Mouse (Mus musculus): ENCODE data around the gene Il2rg. TPM values are rescaled to one million over a fixed set of nuclear protein-coding genes. Genes with fewer than 3 reads are reported as not detected.

The Il2rg gene
- total and polyA plus RNA-seq, 3 experiments: 82.6 to 294 (median 88.0) TPM

DNA sequence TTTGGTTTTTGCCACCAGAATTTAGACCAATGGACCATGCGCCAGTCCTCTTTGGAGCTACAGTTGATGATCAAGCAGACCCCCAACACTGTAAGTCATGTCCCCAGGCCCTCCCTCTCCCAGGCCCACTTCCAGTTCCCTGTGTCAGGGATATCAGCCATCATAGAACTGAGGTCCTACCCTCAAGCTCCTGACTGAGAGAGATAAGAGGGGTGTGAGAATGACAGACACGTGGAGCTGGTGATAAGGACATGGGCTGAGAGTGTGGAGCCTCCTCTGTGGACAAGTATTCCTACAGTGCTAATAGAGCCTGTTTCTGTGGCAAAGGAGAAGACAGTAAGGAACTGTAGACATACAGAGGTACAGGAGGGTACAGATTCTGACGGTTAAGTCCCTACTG lies 19.5 kb upstream of the Il2rg start:
- Histone ChIP-seq H3K27ac (ENCODE audit: insufficient read depth, low read depth) (no peak overlapping the region), H3K79me2 (replicated peaks; ENCODE audit: control insufficient read depth, extremely low read depth, insufficient read depth, poor library complexity, severe bottlenecking) (no peaks in the 10 kb centered on the region), H3K9me3 (replicated peaks; ENCODE audit: low read length) (no peaks in the 10 kb centered on the region), H3K9ac (ENCODE audit: insufficient read depth, low read depth) (no peak overlapping the region), H3K4me3 (replicated peaks in 1 of 3; ENCODE audit: low read depth in 2 of 3, low read length in 2 of 3, poor library complexity in 1 of 3) (no peak overlapping the region), H3K4me1 (ENCODE audit: control insufficient read depth in 1 of 2, insufficient read depth in 2 of 2) (no peaks in the 10 kb centered on the region), H3K36me3 (replicated peaks in 1 of 2; ENCODE audit: control insufficient read depth in 1 of 2, insufficient read depth in 1 of 2, low read length in 1 of 2) (peaks cover 79 to 98% of the 10 kb centered on the region in 2 experiments), H3K27me3 (replicated peaks) (no peaks in the 10 kb centered on the region), H3K4me2 (ENCODE audit: insufficient read depth, low read depth, poor library complexity, severe bottlenecking) (no peak overlapping the region)
- no peak for DNase-seq (ENCODE audit: extremely low read depth)
- TF ChIP-seq BHLHE40 (IDR thresholded peaks at IDR 0.05; ENCODE audit: low read depth, low read length): no peak
- TF ChIP-seq ZC3H11A (IDR thresholded peaks at IDR 0.05; ENCODE audit: low read depth, low read length): no peak
- no peak for TF ChIP-seq JUN (IDR thresholded peaks at IDR 0.05; ENCODE audit: insufficient read depth, low read depth, low read length)
- no peak for TF ChIP-seq MXI1 (IDR thresholded peaks at IDR 0.05; ENCODE audit: low read depth, low read length)
- no peak for TF ChIP-seq ZNF384 (IDR thresholded peaks at IDR 0.05; ENCODE audit: low read depth, low read length)
- no peak for TF ChIP-seq NELFE (IDR thresholded peaks at IDR 0.05; ENCODE audit: low read depth, low read length)
- TF ChIP-seq RAD21 (IDR thresholded peaks at IDR 0.05; ENCODE audit: low read depth, low read length): no peak
- TF ChIP-seq ELF1 (IDR thresholded peaks at IDR 0.05; ENCODE audit: low read depth, low read length): no peak
- no peak for TF ChIP-seq MEF2A (IDR thresholded peaks at IDR 0.05; ENCODE audit: borderline replicate concordance, low read depth, low read length)
- TF ChIP-seq HCFC1 (IDR thresholded peaks at IDR 0.05; ENCODE audit: low read depth, low read length): no peak
- TF ChIP-seq USF2 (conservative IDR thresholded peaks at IDR 0.05; ENCODE audit: low read depth, low read length): no peak
- no peak for TF ChIP-seq CHD1 (IDR thresholded peaks at IDR 0.05; ENCODE audit: low read depth, low read length)
- no peak for TF ChIP-seq TBP (conservative IDR thresholded peaks at IDR 0.05; ENCODE audit: low read depth, low read length)
- no peak for TF ChIP-seq EP300 (IDR thresholded peaks at IDR 0.05; ENCODE audit: low read length)
- no peak for TF ChIP-seq ZKSCAN1 (IDR thresholded peaks at IDR 0.05; ENCODE audit: borderline replicate concordance, low read depth, low read length)
- no peak for TF ChIP-seq TCF12 (IDR thresholded peaks at IDR 0.05; ENCODE audit: low read depth, low read length)
- TF ChIP-seq POLR2A (IDR thresholded peaks at IDR 0.05; ENCODE audit: low read depth, low read length): no peak
- no peak for TF ChIP-seq ETS1 (conservative IDR thresholded peaks at IDR 0.05; ENCODE audit: low read depth, low read length)
- TF ChIP-seq IRF4 (IDR thresholded peaks at IDR 0.05; ENCODE audit: low read depth, low read length): no peak
- no peak for TF ChIP-seq KAT2A (IDR thresholded peaks at IDR 0.05; ENCODE audit: insufficient replicate concordance, low read length)
- dilution Hi-C loops (cut with MboI; ENCODE audit: extremely low pct_ligation_motif_present, extremely low pct_unique_long_range_greater_than_20kb, low sequenced_read_pairs): no loop called here
- in situ Hi-C loops (cut with MboI; ENCODE audit: low pct_ligation_motif_present, low pct_unique_long_range_greater_than_20kb, low sequenced_read_pairs): loop anchor here (25.0 kb wide), 1 partner anchor 150 kb away; no protein-coding TSS in a partner anchor

DNA sequence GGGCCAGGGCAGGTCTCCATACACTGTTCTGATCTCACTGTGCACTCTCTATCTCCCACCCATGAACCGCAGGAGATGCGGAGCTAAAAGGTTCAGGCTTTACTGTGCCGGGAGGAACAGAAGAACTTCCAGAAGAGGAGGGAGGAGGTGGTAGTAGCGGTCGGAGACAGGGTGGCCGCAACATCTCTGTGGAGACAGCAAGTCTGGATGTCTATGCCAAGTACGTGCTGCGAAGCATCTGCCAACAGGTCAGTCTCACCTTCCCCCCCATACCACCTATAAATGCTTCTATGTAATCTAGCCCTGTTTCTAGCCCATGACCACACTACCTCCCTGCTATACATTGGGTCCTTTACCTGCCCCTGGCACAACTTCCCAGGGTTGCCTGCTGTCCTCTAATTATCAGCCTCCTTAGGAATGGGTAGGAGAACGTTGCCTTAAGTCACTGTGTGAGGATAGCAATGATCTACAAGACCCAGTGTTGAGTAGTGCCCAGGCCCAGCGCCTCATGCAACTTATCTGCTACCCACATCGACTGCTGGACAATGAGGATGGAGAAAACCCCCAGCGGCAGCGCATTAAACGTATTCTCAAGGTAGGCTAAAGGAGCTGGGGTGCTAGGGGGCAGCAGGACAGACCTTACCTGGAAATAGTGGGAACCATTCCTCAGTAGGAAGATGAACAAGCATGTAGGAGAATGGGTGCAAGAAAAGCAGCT lies 18.1 kb upstream of the Il2rg start:
- H3K4me1 ChIP-seq (ENCODE audit: control insufficient read depth in 1 of 2, insufficient read depth in 2 of 2): no peaks in the 10 kb centered on the region
- in situ Hi-C loops (cut with MboI; ENCODE audit: low pct_ligation_motif_present, low pct_unique_long_range_greater_than_20kb, low sequenced_read_pairs): loop anchor here (25.0 kb wide), 1 partner anchor 149 kb away; no protein-coding TSS in a partner anchor
- no peak overlapping the region for H3K4me2 ChIP-seq (ENCODE audit: insufficient read depth, low read depth, poor library complexity, severe bottlenecking)
- no peaks in the 10 kb centered on the region for H3K27me3 ChIP-seq (replicated peaks)
- TF ChIP-seq MAZ (IDR thresholded peaks at IDR 0.05; ENCODE audit: low read depth, low read length): no peak
- TF ChIP-seq EP300 (IDR thresholded peaks at IDR 0.05; ENCODE audit: low read length): no peak
- no peak for TF ChIP-seq POLR2AphosphoS2 (IDR thresholded peaks at IDR 0.05; ENCODE audit: low read depth, low read length)
- TF ChIP-seq BHLHE40 (IDR thresholded peaks at IDR 0.05; ENCODE audit: low read depth, low read length): no peak
- no peak for TF ChIP-seq ZMIZ1 (IDR thresholded peaks at IDR 0.05; ENCODE audit: low read depth, low read length)
- no peak for TF ChIP-seq NELFE (IDR thresholded peaks at IDR 0.05; ENCODE audit: low read depth, low read length)
- TF ChIP-seq KAT2A (IDR thresholded peaks at IDR 0.05; ENCODE audit: insufficient replicate concordance, low read length): no peak
- TF ChIP-seq SMC3 (IDR thresholded peaks at IDR 0.05; ENCODE audit: low read depth, low read length): no peak
- H3K9me3 ChIP-seq (replicated peaks; ENCODE audit: low read length): no peaks in the 10 kb centered on the region
- dilution Hi-C loops (cut with MboI; ENCODE audit: extremely low pct_ligation_motif_present, extremely low pct_unique_long_range_greater_than_20kb, low sequenced_read_pairs): no loop called here
- no peak overlapping the region for H3K27ac ChIP-seq (ENCODE audit: insufficient read depth, low read depth)
- peaks cover 89 to 98% of the 10 kb centered on the region in 2 experiments for H3K36me3 ChIP-seq (replicated peaks in 1 of 2; ENCODE audit: control insufficient read depth in 1 of 2, insufficient read depth in 1 of 2, low read length in 1 of 2)
- no peak overlapping the region for H3K9ac ChIP-seq (ENCODE audit: insufficient read depth, low read depth)
- no peaks in the 10 kb centered on the region for H3K79me2 ChIP-seq (replicated peaks; ENCODE audit: control insufficient read depth, extremely low read depth, insufficient read depth, poor library complexity, severe bottlenecking)
- DNase-seq (ENCODE audit: extremely low read depth): no peak
- no peak overlapping the region for H3K4me3 ChIP-seq (replicated peaks in 1 of 3; ENCODE audit: low read depth in 2 of 3, low read length in 2 of 3, poor library complexity in 1 of 3)

All from CH12.LX (cell line).